Mouse (Mus musculus): ENCODE results near the gene Serpina3c.
"Not testable (repeated sequence)": the region's sequence is repeated elsewhere in the genome, so short reads cannot be mapped to it uniquely, and the experiment has no call there.

Serpina3c gene

GRCm38 (mm10) chr12:104153656-104154055 is at the start of gene Serpina3c:
Gene Serpina3c, minus strand, starts transcription at chr12:104153870.
- no peak for DNase-seq

GRCm38 (mm10) chr12:104190852-104191251 is 37.2 kb upstream of the Serpina3c start:
- no peak for DNase-seq

GRCm38 (mm10) chr12:104189246-104189645 is 35.6 kb upstream of the Serpina3c start:
- no peak for DNase-seq

GRCm38 (mm10) chr12:104186041-104186581 is 32.4 kb upstream of the Serpina3c start:
- no peak for DNase-seq

- DNase-seq: no peak
Observed at GRCm38 (mm10) chr12:104185046-104185445, 31.4 kb upstream of the Serpina3c start.

GRCm38 (mm10) chr12:104178987-104179386 is 25.3 kb upstream of the Serpina3c start:
- no peak for DNase-seq

- no peak for DNase-seq
Observed at GRCm38 (mm10) chr12:104178577-104178976, 24.9 kb upstream of the Serpina3c start.

- DNase-seq: no peak
Observed at GRCm38 (mm10) chr12:104175636-104176035, 22.0 kb upstream of the Serpina3c start.

- no peak for DNase-seq
Observed at GRCm38 (mm10) chr12:104174747-104175146, 21.1 kb upstream of the Serpina3c start.

- no peak for DNase-seq
Observed at GRCm38 (mm10) chr12:104153041-104153645, 527 bp downstream of the Serpina3c start.

GRCm38 (mm10) chr12:104151989-104152388 is 1.7 kb downstream of the Serpina3c start:
- no peak for DNase-seq

GRCm38 (mm10) chr12:104145571-104145970 is 8.1 kb downstream of the Serpina3c start:
- no peak for DNase-seq

- DNase-seq: no peak
Observed at GRCm38 (mm10) chr12:104143286-104143685, 10.4 kb downstream of the Serpina3c start.

- no peak for DNase-seq
Observed at GRCm38 (mm10) chr12:104142427-104142826, 11.2 kb downstream of the Serpina3c start.

GRCm38 (mm10) chr12:104141506-104141905 is 12.2 kb downstream of the Serpina3c start:
- no peak for DNase-seq

GRCm38 (mm10) chr12:104140543-104141103 is 13.0 kb downstream of the Serpina3c start:
- DNase-seq: no peak

- DNase-seq: no peak
Observed at GRCm38 (mm10) chr12:104138216-104138615, 15.5 kb downstream of the Serpina3c start.

- DNase-seq: no peak
Observed at GRCm38 (mm10) chr12:104131041-104131440, 22.6 kb downstream of the Serpina3c start.

- no peak for DNase-seq
Observed at GRCm38 (mm10) chr12:104127696-104128095, 26.0 kb downstream of the Serpina3c start, which contains the start of gene Serpina3b. Gene Serpina3b, plus strand, starts transcription at chr12:104127996.

- DNase-seq: no peak
Observed at GRCm38 (mm10) chr12:104125021-104125560, 28.6 kb downstream of the Serpina3c start.

- no peak for DNase-seq
Observed at GRCm38 (mm10) chr12:104123996-104124395, 29.7 kb downstream of the Serpina3c start.

- no peak for DNase-seq
Observed at GRCm38 (mm10) chr12:104123097-104123496, 30.6 kb downstream of the Serpina3c start.

- no peak for DNase-seq
Observed at GRCm38 (mm10) chr12:104114921-104115579, 38.6 kb downstream of the Serpina3c start.

- not testable (repeated sequence) for DNase-seq
Observed at GRCm38 (mm10) chr12:104112333-104112732, 41.3 kb downstream of the Serpina3c start, which contains the start of gene Serpina3a. Gene Serpina3a, plus strand, starts transcription at chr12:104112724.

All from thymus, postnatal 25 days (tissue).